Comparison of ENCODE assay signal across 19 mouse cellular contexts in genomic region chrX:99016987-99017386, GRCm38 (mm10).
"Had no signal": no experiment of that assay in that cellular context is flagged by ENCODE, and none has a peak within 500 bp of the region (broad histone marks: within the 10 kb centered on the region; RNA-seq: fewer than 3 reads in every experiment).

No protein-coding gene starts in this region.

- H3K4me1 ChIP-seq: liver, embryonic 13.5 days; lung, embryonic 15.5 days; midbrain, embryonic 13.5 days; neural tube, embryonic 13.5 days; stomach, embryonic 15.5 days had no signal

- H3K4me3 ChIP-seq: layer of hippocampus, adult 2 months; liver, embryonic 13.5 days; lung, embryonic 15.5 days; megakaryocyte, embryonic 14.5 days; midbrain, embryonic 10.5 days; midbrain, embryonic 13.5 days; myocyte; neural tube, embryonic 13.5 days; stomach, embryonic 15.5 days had no signal

- DNase-seq: kidney, adult 2 months; kidney, postnatal 25 days; layer of hippocampus, adult 9-11 months; liver, embryonic 13.5 days; retina, postnatal 1 day; right cerebral cortex, postnatal 25 days; spleen, adult 18-20 months; thymus, adult 2 months; thymus, postnatal 14 days; thymus, postnatal 4 days had no signal

- H3K27ac ChIP-seq: kidney, postnatal 0 days; layer of hippocampus, adult 2 months; liver, embryonic 13.5 days; lung, embryonic 15.5 days; midbrain, embryonic 10.5 days; midbrain, embryonic 13.5 days; neural tube, embryonic 13.5 days; stomach, embryonic 15.5 days had no signal
